Mouse (Mus musculus): ENCODE data around the gene Nat10. TPM values are rescaled to one million over a fixed set of nuclear protein-coding genes. Genes with fewer than 3 reads are reported as not detected.

Nat10 gene
- total and polyA plus RNA-seq, 3 experiments, result 29.8 to 72.4 (median 68.1) TPM

GRCm38 (mm10) chr2:103762492-103762891, 1.4 kb upstream of the Nat10 start:
- ATAC-seq (ENCODE audit: extremely low read depth, insufficient number of reproducible peaks, low FRiP score, poor library complexity, severe bottlenecking), result no peak

GRCm38 (mm10) chr2:103761993-103762392, 923 bp upstream of the Nat10 start:
- peak overlapping the region; percentile 75 for H3K4me3 ChIP-seq (ENCODE audit: low read depth, low read length)
- TF ChIP-seq POLR2AphosphoS5 (IDR thresholded peaks at IDR 0.05; ENCODE audit: insufficient replicate concordance, low read depth, low read length), result no peak
- TF ChIP-seq CTCF (IDR thresholded peaks at IDR 0.05; ENCODE audit: low read depth, low read length), result no peak
- no peak for TF ChIP-seq GATA1 (IDR thresholded peaks at IDR 0.05; ENCODE audit: borderline replicate concordance, low read length)
- no peak for TF ChIP-seq GATA2 (IDR thresholded peaks at IDR 0.05; ENCODE audit: borderline replicate concordance, low read depth, low read length)
- TF ChIP-seq TAL1 (conservative IDR thresholded peaks at IDR 0.05; ENCODE audit: low read depth, low read length), result no peak
- peaks cover 50% of the 10 kb centered on the region for H3K36me3 ChIP-seq (replicated peaks)
- H3K4me1 ChIP-seq (ENCODE audit: insufficient read depth, low read depth, low read length), result peaks cover 19% of the 10 kb centered on the region
- ATAC-seq (ENCODE audit: extremely low read depth, insufficient number of reproducible peaks, low FRiP score, poor library complexity, severe bottlenecking) (no peak), DNase-seq (ENCODE audit: low spot score) (no peak)
- H3K27me3 ChIP-seq (ENCODE audit: insufficient read depth, low read length), result no peaks in the 10 kb centered on the region
- H3K9me3 ChIP-seq (replicated peaks), result no peaks in the 10 kb centered on the region

More at GRCm38 (mm10) chr2:103762492-103762891, 1.4 kb upstream of the Nat10 start:
- Histone ChIP-seq H3K27me3 (ENCODE audit: insufficient read depth, low read length) (no peaks in the 10 kb centered on the region), H3K36me3 (replicated peaks) (peaks cover 50% of the 10 kb centered on the region), H3K4me1 (ENCODE audit: insufficient read depth, low read depth, low read length) (peaks cover 19% of the 10 kb centered on the region), H3K9me3 (replicated peaks) (no peaks in the 10 kb centered on the region), H3K4me3 (ENCODE audit: low read depth, low read length) (no peak overlapping the region; the same call in 1 of the 2 replicates)
- no peak for DNase-seq (ENCODE audit: low spot score)
- no peak for TF ChIP-seq POLR2AphosphoS5 (IDR thresholded peaks at IDR 0.05; ENCODE audit: insufficient replicate concordance, low read depth, low read length)
- TF ChIP-seq TAL1 (conservative IDR thresholded peaks at IDR 0.05; ENCODE audit: low read depth, low read length), result no peak
- no peak for TF ChIP-seq CTCF (IDR thresholded peaks at IDR 0.05; ENCODE audit: low read depth, low read length)
- TF ChIP-seq GATA1 (IDR thresholded peaks at IDR 0.05; ENCODE audit: borderline replicate concordance, low read length), result no peak

- DNase-seq (ENCODE audit: low spot score) (peak; percentile 21), ATAC-seq (ENCODE audit: extremely low read depth, insufficient number of reproducible peaks, low FRiP score, poor library complexity, severe bottlenecking) (no peak)
- no peaks in the 10 kb centered on the region for H3K27me3 ChIP-seq (ENCODE audit: insufficient read depth, low read length)
- H3K4me1 ChIP-seq (ENCODE audit: insufficient read depth, low read depth, low read length), result peaks cover 27% of the 10 kb centered on the region
- no peaks in the 10 kb centered on the region for H3K9me3 ChIP-seq (replicated peaks)
- H3K4me3 ChIP-seq (ENCODE audit: low read depth, low read length), result peak overlapping the region; percentile 75
- peaks cover 51% of the 10 kb centered on the region for H3K36me3 ChIP-seq (replicated peaks)
- TF ChIP-seq POLR2AphosphoS5 (IDR thresholded peaks at IDR 0.05; ENCODE audit: insufficient replicate concordance, low read depth, low read length) (no peak), CTCF (IDR thresholded peaks at IDR 0.05; ENCODE audit: low read depth, low read length) (no peak), GATA2 (IDR thresholded peaks at IDR 0.05; ENCODE audit: borderline replicate concordance, low read depth, low read length) (no peak), TAL1 (conservative IDR thresholded peaks at IDR 0.05; ENCODE audit: low read depth, low read length) (no peak), GATA1 (IDR thresholded peaks at IDR 0.05; ENCODE audit: borderline replicate concordance, low read length) (no peak)
Measured at GRCm38 (mm10) chr2:103760421-103760820, 649 bp downstream of the Nat10 start.

GRCm38 (mm10) chr2:103755458-103756085, 5.5 kb downstream of the Nat10 start:
- Histone ChIP-seq H3K4me1 (ENCODE audit: insufficient read depth, low read depth, low read length) (peaks cover 26% of the 10 kb centered on the region), H3K36me3 (replicated peaks) (peaks cover 81% of the 10 kb centered on the region), H3K4me3 (ENCODE audit: low read depth, low read length) (no peak overlapping the region), H3K27me3 (ENCODE audit: insufficient read depth, low read length) (no peaks in the 10 kb centered on the region), H3K9me3 (replicated peaks) (no peaks in the 10 kb centered on the region)
- no peak for ATAC-seq (ENCODE audit: extremely low read depth, insufficient number of reproducible peaks, low FRiP score, poor library complexity, severe bottlenecking)
- TF ChIP-seq CTCF (IDR thresholded peaks at IDR 0.05; ENCODE audit: low read depth, low read length), result no peak
- no peak for TF ChIP-seq GATA1 (IDR thresholded peaks at IDR 0.05; ENCODE audit: borderline replicate concordance, low read length)
- no peak for TF ChIP-seq POLR2AphosphoS5 (IDR thresholded peaks at IDR 0.05; ENCODE audit: insufficient replicate concordance, low read depth, low read length)
- no peak for TF ChIP-seq TAL1 (conservative IDR thresholded peaks at IDR 0.05; ENCODE audit: low read depth, low read length)
- TF ChIP-seq GATA2 (IDR thresholded peaks at IDR 0.05; ENCODE audit: borderline replicate concordance, low read depth, low read length), result no peak
- DNase-seq (ENCODE audit: low spot score), result no peak

GRCm38 (mm10) chr2:103754614-103755013, 6.5 kb downstream of the Nat10 start:
- Histone ChIP-seq H3K4me1 (ENCODE audit: insufficient read depth, low read depth, low read length) (peaks cover 26% of the 10 kb centered on the region), H3K27me3 (ENCODE audit: insufficient read depth, low read length) (no peaks in the 10 kb centered on the region), H3K9me3 (replicated peaks) (no peaks in the 10 kb centered on the region), H3K4me3 (ENCODE audit: low read depth, low read length) (no peak overlapping the region), H3K36me3 (replicated peaks) (peaks cover 90% of the 10 kb centered on the region)
- no peak for ATAC-seq (ENCODE audit: extremely low read depth, insufficient number of reproducible peaks, low FRiP score, poor library complexity, severe bottlenecking)
- TF ChIP-seq TAL1 (conservative IDR thresholded peaks at IDR 0.05; ENCODE audit: low read depth, low read length), result no peak
- no peak for DNase-seq (ENCODE audit: low spot score)

GRCm38 (mm10) chr2:103751771-103752170, 9.3 kb downstream of the Nat10 start:
- Histone ChIP-seq H3K36me3 (replicated peaks) (peaks cover 99% of the 10 kb centered on the region), H3K4me3 (ENCODE audit: low read depth, low read length) (no peak overlapping the region), H3K27me3 (ENCODE audit: insufficient read depth, low read length) (no peaks in the 10 kb centered on the region), H3K9me3 (replicated peaks) (no peaks in the 10 kb centered on the region), H3K4me1 (ENCODE audit: insufficient read depth, low read depth, low read length) (peaks cover 23% of the 10 kb centered on the region)
- no peak for DNase-seq (ENCODE audit: low spot score)
- no peak for ATAC-seq (ENCODE audit: extremely low read depth, insufficient number of reproducible peaks, low FRiP score, poor library complexity, severe bottlenecking)
- TF ChIP-seq POLR2AphosphoS5 (IDR thresholded peaks at IDR 0.05; ENCODE audit: insufficient replicate concordance, low read depth, low read length), result no peak
- no peak for TF ChIP-seq CTCF (IDR thresholded peaks at IDR 0.05; ENCODE audit: low read depth, low read length)
- no peak for TF ChIP-seq TAL1 (conservative IDR thresholded peaks at IDR 0.05; ENCODE audit: low read depth, low read length)
- TF ChIP-seq GATA2 (IDR thresholded peaks at IDR 0.05; ENCODE audit: borderline replicate concordance, low read depth, low read length), result no peak
- TF ChIP-seq GATA1 (IDR thresholded peaks at IDR 0.05; ENCODE audit: borderline replicate concordance, low read length), result no peak
